Mouse (Mus musculus) right cerebral cortex, adult 2 months (tissue): Measurements from ENCODE around the gene Ifnab.

Experiments
- DNase-seq, 2 experiments: peaks; one replicate each; pipeline ENCODE4 v3.0.0; 2021 to 2022; ENCODE audit warnings: low spot score in 2 of 2

Ifnab gene

DNA sequence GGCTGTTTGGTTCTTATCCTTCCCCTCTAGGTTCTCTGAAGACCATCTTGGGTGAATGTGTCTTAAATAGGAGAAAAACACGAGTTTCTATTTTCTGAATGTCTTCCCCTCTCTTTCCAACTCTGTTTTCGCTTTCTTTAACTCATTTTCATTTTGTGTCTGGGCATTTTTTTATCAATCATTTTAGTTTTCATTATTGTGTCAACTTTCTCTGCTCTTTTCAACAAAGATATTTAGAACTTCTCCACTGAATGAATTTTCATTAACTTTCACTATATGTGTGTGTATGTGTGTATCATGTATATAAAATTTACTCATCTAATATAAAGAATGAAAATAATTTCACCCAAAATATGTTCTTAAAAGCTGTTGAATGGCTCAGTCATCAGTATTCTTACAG lies at the start of gene Ifnab:
Gene Ifnab, minus strand, starts transcription at position 101 of the 400 bp plus-strand sequence.
- DNase-seq = no peak

DNA sequence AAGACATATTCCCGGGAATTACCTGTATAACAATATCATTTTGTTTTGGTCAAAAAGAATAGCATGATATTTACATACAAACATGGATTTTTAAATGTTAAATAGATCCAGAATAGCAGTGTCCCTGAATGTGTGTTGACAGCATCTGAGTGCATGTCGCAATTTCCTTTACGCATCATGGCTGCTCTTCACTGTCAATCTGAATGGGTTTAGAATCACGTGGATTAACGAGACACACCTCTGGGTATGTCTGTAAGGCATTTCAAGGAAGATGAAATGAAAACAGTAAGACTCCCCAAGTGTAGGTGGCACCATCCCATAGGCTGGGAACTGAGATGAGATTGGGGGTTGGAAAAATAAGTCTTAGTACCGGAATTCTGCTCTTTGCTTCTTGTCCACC lies 47.9 kb upstream of the Ifnab start:
- DNase-seq = no peak

DNA sequence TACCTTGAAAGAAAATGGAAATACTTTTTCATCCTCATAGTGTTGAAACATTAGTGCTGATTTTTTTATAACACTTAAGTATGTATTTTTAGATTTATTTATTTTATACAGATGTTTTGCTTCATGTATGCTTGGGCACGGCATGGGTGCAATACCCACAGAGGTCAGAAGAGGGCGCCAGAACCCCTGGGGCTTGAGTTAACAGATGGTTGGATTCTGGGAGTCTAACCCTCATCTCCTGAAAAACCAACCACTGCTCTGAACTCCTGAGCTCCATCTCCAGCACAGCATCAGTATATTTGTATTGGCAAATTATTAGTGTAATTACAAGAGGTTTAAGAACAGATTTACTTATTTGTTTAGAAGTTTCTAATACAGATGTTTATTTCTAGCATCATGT lies 47.3 kb upstream of the Ifnab start:
- peak; percentile 44 to 53 for DNase-seq

DNA sequence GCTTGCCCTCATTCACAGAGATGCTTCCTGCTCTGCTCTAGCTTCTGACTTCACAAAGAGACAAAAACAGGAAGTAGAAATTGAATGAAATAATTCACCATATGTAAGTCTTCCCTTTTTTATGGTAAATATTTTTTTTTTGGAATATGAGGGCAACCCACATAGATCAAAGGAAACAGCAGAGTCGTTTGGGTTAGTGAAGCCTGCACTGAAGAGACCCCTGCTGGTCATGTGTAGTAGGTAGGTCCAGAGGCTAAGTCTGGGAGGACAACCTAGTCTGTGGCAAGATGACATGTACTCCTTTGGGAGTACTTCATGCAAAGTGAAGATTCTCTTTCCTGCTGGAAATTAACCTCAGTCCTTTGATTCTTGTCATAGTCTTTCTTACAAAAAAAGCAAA lies 36.2 kb upstream of the Ifnab start:
- no peak for DNase-seq

DNA sequence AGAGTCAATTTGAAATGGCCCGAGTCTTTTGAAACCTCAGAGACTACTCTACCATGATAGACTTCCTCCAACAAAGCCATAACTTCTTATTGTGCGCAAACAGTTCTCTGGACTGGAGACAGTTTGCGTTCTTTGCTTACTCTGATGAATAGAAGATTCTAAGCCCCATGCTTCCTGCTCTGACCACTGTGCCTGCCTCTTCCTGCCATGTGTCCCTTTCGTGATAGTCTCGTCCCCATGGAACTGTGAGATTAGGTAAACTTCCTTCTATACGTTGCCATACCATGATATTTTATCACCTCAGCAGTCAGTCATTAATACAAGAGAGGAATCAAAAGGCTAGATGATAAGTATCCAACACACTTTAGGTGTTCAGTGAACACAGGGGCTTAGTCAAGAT lies 35.6 kb upstream of the Ifnab start:
- DNase-seq = no peak

DNA sequence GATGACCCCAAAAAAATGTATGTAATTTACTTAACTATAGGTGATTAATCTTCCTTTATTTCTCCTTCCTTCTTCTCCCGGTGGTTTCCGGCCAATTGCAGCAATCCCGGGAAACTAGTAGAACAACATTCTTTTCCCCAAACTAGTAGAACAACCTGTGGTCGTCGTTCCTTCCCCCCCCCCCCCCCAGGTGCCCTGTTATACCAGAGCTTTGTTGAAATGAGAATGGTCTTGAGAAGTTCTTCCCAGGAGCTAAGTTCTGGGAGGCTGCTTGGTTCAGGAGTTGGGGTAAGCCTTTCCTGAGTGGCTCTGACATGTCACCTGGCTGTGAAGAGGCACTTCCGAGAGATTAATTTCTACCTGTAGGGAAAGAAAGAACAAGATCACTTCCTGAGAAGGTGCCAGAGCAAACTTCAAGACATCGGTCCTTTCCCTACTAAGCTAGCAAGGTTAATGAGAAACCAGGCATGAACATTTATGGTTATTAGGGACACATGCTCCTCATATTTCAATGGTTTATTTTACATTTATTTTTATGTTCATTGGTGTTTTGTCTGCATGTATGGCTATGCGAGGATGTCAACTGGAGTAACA lies 32.4 kb upstream of the Ifnab start:
- DNase-seq = no peak

DNA sequence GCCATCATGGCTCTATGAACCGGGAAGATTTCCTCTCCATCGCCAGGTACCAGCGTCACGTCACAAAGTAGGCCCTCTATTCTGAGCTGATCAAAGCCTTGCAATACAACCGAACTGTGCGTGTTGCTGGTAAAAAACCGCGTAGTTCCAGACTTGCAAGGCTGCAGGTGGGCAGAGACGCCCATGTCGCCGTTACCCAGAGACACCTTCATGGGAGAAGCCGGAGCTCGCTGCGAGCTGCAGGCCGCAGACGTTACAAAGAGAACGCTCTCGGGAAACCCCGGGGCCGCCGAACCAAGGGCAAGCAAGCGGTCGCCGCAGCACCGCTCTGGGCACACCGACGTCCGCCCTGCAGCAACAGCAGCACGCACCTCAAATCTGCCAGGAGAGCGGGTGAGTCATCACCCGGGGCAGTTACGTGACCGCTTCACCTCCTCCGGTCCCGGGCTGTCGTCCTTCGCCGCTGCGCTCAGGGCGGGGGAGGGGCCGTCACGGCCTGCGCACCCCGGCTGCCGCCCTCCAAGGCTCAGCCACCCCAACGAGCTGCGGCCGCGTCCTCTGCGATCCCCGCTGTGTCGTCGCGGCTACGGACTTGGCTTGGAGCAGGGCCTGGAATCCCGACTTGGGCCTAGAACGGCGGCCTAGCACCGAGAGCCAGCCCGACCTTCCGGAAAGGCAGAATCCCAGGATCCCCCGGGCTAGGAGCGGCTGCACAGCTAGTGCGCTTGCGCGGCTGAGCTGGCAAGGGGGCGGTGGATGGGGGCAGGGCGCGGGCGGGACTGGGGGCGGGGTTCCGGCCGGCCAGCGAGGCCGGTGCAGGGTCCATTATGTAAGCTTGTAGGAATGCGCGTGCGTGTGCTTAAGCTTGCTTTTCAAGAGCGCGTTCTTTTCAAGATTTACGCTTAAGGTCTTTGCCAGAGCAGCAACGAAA lies 30.9 kb upstream of the Ifnab start, which contains the start of the genes Gm26566 and Klhl9:
Gene Gm26566, plus strand, starts transcription at position 15 of the 931 bp plus-strand sequence.
Gene Klhl9, minus strand, starts transcription at position 675 of the 931 bp plus-strand sequence.
- DNase-seq = peak; percentile 88

DNA sequence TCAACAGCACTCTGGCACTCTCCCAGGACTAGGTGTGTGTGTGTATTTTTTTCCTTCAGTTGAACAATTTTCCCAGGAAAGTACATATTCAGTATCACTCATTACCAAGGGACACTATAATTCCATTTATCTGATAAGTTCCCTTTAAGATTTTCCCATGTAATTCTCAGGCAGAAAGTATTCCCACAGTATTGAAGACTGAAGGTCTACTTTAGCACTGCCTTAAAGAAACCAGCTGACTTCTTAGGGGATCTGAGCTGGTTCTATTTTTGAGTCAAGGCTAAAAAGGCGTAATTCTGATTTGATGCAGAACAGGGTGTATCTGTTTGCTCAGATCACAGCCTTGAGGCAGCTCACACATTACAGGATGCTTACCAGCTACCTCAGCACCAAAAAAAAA lies 27.6 kb upstream of the Ifnab start:
- no peak for DNase-seq

DNA sequence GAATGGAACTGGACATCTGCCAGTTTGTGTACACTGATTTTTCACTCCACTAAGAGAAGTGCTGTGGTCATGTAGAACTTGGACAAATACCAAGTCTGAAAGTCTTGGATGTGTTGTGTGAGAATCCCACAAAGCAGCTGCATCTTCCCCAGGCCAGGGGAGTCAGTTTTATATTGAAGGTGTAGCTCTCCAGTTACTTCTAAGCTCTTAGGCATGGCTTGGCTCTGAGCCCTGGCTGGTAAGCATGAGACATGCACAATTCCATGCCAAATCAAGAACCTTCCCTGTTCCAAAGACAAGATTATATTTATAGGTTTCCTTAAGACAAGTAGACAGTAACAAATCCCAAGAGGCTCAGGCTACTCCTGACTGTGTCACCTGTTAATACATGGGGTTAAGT lies 23.9 kb upstream of the Ifnab start:
- DNase-seq = no peak

DNA sequence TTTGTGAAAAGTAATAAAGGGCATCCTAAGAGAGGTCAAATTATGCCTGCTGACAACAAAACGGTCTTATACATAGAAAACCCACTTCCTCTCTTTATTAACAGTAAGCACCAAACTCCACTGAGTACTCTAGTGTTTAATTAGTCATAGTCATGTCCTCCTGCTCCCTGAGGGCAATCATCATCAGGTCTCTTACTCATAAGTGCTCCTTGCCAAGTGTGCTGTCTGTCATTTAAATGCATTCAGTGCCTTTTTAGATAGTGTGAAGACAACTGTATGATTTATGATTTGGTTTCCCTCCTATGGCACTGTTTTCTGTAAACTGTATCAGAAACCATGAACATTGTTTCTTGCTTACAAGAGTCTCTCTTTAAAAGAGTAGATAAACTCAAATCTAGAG lies 23.1 kb upstream of the Ifnab start:
- no peak for DNase-seq

DNA sequence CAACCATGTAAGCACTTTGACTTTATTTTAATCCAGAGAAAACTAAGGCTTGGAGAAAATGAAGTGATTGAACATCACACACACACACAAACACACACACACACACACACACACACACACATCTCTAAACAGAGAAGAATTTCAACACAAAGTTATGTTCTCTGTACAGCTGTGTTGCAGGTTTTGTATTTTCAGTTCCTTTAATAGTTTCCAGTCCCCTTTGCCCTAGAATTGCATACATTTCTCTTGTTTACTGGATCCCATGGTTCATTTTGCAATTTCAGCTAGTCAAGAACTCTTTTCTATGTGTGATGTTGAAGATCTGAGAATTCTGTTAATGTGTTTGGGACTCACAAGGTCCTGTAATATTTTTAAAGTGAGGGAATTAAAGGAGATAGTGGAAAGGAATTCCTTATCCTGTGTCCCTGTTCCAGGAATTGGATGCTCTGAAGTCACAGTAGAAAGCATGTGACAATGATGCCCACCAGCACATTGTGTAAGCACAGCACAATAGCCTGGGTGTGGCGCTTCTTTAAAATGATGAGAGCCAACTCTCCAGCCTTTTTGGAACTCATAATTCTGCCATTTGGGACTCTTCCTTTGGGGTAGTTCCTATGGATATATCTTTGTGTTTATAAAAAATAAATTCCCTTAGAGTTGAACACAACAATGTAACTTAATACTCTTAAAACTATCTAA lies 16.1 kb upstream of the Ifnab start:
- DNase-seq = no peak

DNA sequence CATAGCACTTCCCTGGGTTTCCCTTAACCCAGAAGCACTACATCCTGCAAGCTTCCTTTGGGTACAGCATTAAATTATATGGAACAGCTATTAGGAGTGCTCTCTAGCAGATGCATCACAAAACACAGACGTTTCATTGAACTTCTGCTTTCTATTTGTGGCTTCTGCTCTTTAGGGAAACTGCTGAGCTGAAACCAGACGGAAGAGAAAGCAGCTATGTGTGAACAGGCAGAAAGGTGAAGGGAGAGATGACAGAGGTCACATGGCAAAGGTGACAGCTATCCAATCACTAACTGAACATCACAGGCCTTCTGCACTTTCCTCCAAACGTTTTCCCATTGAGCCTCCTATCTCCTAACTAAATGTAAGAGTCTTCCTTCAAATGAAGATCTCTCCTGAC lies 14.8 kb upstream of the Ifnab start:
- no peak for DNase-seq

DNA sequence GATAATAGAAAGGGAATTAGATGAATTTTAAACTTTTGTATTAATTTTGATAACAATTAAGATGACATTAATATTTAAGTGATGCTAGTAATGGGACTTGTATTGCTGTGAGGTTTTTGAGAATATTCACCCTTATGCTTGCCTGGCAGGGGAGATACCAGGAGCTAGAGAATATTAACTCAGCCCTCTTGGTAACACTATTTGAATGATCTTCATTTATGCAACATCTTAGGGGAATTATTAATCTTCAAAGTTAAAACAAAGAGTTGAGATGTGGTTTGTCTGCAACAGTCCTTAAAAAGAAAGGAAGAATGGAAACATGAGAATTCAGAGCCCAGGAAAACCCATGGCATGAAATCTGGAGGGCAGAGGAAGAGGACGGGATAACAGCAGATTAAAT lies 8.1 kb upstream of the Ifnab start:
- no peak for DNase-seq

DNA sequence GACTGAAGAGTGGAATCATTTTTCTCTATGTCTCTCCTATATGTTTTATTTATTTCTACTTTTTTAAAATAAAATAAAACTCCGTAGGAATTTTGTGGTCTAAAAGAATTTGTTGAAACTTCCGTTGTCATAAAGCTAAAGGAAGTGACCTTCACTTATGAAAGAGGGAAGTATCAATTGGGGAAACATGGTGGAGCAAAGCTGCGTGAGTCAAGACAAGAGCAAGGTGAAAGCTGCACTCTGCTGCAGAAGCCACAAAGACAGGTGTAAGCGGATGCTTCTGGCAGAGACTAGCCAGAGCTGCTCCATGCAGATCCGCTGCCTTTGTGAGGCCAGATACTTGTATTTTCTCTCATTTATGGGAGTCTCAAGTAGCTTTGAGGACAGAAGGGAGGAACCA lies 7.6 kb upstream of the Ifnab start:
- DNase-seq = no peak

DNA sequence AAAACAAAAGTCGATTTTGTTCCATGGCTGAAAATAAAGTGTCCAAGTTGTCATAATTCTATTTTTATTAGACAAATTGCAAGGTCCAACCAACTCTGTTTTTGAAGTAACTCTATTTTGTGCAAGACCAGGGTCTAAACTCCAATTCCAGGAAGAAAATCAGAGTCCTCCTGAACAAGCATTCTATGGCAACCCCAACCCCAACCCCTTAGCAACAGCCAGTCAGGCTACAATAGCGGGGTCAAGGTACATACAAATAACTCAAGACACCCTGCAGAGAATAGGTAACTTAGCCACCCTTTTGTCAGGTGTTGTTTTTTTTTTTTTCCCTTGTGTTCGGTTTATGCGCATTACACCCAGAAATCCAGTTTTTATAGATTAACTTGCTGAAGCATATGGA lies 6.6 kb upstream of the Ifnab start:
- no peak for DNase-seq

DNA sequence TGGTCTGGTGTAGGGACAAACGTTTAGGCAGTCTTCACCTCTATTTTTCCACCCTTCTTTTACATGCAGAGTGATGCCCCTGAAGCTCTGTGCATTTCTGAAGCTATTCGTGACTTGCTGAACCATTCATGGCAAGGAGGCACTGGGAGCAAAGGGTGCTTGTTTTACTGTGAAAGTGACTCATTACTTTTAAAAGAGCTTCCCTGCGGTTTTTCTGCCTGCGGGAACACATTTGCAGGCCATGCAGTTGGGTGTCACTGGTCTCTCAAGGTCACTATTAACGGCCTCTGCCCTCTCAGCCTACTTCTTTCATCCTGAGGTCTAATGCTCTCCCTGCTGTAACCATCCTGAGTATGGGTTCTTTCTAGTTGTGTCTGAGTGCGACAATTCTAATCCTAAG lies 5.9 kb upstream of the Ifnab start:
- DNase-seq = no peak

DNA sequence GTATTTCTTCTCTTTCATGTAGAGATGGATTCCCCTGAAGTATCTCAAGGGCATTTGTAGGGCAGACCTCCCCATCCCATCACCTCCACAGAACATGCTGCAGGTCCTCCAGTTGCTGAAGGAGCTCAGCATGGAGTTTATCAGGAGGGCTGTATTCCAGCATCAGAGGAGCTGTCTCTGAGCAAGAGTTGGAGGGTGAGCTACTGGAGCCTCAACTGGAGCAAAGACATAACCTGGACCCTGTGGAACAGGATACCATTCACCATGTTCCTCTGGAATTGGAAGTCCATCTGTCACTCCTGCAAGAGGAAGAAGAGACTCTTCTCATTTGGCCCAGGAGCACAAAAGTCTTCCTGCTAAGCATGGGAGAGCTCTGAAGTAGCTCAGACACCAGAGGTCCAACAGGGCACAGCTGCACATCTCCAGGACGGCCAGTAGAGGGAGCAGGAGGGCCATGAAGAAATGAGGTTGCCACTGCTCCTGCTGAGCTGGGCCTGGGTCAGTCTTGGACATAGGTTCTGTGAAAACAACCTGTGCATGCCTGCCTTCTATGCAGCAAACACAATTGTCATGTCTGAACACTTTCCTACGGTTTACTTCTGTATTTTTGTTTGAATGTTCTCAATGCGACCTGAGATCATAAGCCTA lies 5.2 kb upstream of the Ifnab start:
- peak; percentile 63 to 80 for DNase-seq

DNA sequence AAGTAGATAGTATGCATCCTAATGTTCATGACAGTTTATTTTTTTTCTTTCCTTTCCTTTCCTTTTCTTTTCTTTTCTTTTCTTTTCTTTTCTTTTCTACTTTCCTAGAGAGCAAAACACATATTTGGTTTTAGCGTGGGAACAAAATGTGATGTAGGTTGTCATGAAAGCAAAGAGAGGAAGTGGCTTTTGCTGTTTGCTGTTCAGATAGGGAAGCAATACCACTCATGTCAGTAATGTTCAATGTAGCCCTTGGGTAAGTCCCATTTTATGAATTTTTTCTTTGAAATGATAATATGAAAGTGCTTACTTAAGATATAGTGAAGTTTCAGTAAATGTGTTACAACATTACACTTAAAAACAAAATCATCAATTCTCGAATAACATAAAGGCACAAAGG lies 2.2 kb upstream of the Ifnab start:
- DNase-seq = no peak

DNA sequence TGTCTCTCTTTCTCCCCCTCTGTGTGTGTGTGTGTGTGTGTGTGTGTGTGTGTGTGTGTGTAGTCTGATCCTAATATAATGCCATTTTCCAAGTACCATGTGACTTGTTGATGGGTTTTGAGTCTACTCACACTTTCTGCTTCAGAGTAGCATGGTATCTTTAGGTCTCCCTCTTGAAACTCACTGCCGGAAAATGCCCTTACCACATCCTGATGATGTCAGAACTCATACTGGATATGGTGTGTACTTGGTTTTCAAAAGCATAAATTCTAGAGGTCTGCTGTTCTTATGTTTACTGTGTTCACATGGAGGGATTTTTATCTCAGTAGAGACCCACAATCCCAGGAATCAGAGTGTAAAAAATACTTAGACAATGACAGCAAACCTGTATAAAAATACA lies 1.4 kb upstream of the Ifnab start:
- DNase-seq = no peak

DNA sequence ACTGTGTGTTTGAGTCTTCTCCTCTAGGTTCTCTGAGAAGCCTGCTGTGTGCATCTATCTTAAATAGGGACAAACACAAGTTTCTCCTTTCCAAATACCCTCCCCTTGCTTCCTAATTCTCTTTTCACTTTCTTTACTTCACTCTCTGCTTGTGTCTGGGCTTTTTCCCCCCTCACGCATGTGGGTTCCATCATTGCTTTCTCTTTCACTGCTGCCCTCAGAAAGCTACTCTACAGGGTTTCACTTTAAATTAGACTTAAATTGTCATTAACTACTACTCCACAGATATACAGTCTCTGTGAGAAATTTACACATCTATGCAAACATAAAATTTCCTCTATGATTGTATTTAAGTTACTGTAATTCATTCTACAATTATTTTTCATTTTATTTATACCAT lies 7.3 kb downstream of the Ifnab start, which contains the start of gene Ifna2:
Gene Ifna2, minus strand, starts transcription at position 101 of the 400 bp plus-strand sequence.
- no peak for DNase-seq

DNA sequence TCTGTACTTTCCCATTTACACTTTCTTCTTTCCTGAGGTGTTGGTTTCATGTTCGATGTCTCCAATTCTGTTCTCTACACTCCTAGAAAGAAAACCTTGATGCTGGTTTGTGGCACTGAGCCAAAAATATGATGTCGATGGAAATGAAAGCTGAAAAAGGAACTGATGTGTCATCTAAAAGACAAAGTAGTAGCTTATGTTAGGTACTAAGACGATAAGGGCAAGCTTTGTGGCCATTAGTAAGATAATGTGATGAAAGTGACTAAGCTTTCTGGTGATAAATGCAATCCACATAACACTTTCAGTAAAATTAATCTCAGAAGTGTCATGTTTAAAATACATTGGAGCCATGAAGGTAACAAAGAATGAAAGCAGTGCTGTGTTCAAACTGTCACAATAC lies 9.8 kb downstream of the Ifnab start:
- DNase-seq = no peak

DNA sequence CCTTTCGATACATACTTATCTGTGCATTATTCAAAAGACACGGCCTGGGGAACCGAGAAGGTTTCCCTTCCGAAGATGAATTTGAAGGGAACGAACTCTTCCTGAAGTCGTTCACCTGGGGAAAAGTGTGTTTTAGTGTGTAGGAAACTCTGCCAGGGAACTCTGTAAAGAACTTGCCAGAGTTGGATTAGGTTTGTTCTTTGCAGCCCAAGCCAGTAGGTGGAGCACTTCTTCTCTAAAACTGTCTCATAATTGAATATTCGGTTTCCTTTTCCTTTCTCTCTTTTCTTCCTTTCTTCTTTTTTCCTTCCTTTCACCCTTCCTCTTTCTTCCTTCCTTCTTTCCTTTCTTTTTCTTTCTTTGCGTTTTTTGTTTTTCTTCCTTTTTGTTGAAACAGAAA lies 10.8 kb downstream of the Ifnab start:
- peak; percentile 37 to 44 for DNase-seq
